Mouse (Mus musculus): ENCODE results near the gene Elavl3.

Gene Elavl3

DNA sequence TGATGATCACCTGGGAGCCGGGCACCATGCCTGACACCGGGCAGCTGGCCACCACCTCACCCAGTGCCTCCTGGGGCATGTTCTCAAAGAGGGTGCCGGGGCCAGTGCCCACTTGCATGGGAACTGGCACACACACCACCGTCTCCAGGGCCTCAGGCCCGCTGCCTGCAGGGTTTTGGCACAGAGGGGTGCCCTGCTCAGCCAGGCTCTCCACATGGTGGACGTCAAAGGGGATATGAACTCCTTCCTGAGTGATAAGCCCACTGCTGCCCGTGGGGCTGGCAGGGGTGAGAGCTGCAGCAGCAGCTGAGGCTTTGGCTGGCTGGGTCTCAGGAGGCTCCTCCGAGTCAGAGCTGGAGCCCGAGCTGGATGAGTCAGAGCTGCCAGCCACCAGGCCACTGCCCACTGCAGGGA, 6.2 kb upstream of the Elavl3 start:
- DNase-seq (ENCODE audit: low read depth, low spot score) = no peak

DNA sequence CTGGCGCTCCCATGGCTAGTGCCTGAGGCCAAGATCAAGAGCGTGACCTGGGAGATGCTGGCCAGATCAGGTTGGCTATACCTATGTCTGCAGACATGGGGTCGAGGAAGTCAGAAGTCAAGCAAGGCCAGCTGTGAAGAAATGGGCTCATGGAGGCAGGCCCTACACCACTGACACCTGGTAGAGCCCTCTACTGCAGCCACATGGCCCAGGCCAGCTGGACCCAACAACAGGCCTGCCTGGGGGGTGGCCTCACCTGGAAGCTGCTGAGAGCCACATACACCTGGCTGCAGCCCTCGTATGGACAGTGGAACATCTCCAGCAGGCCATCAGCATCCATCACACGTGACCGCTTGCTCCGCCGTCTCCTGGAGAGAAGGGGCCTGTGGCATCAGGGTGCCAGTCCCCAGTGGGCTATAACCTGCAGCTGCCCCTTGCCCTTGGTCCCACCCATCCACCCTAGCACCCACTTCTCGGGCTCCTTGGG, 5.3 kb upstream of the Elavl3 start:
- DNase-seq (ENCODE audit: low read depth, low spot score) = no peak

GRCm38 (mm10) chr9:22056303-22056910, 4.6 kb upstream of the Elavl3 start:
- DNase-seq (ENCODE audit: low read depth, low spot score) = no peak

GRCm38 (mm10) chr9:22055713-22056112, 3.9 kb upstream of the Elavl3 start:
- DNase-seq (ENCODE audit: low read depth, low spot score) = no peak

GRCm38 (mm10) chr9:22054411-22055076, 2.7 kb upstream of the Elavl3 start:
- DNase-seq (ENCODE audit: low read depth, low spot score) = peak; percentile 85

GRCm38 (mm10) chr9:22053657-22054056, 1.8 kb upstream of the Elavl3 start:
- no peak for DNase-seq (ENCODE audit: low read depth, low spot score)

DNA sequence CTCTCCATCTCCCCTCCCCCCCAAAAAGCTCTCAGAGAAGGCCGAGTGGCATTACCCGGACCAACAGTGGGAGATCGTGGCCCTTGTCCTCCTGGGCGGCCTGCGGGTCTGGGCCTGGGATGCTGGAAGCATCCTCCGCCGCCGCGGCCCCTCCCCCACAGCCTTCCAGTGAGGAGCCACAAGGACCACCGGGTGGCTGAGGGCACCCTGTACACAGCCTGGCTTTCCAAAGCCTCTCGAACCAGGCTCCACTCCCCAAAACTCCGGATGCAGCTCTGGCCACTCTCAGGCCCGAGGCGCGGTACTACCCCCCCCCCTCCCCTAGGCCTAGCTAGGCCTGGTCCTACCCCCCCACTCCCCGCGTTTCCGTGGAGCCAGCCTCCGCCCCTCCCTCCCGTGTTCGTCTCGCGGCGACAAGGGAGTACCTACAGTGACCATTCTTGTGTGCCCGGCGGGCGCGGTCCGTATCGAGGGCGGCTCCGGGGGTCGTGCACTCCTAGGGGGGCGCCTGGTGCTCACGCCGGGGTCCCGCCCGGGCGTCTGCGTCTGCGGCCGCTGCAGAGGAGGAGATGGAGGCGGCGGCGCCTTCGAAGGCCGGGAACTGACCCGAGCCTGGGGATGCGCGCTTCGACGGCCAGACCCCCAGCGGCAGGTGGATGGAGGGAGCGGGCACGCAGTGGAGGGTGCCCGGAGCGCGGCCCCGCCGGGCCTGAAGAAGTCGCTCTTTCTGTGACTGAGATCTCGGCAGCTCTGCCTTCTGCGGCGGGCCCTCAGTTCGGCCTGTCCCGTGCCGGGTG, 464 bp downstream of the Elavl3 start:
- DNase-seq (ENCODE audit: low read depth, low spot score) = no peak

DNA sequence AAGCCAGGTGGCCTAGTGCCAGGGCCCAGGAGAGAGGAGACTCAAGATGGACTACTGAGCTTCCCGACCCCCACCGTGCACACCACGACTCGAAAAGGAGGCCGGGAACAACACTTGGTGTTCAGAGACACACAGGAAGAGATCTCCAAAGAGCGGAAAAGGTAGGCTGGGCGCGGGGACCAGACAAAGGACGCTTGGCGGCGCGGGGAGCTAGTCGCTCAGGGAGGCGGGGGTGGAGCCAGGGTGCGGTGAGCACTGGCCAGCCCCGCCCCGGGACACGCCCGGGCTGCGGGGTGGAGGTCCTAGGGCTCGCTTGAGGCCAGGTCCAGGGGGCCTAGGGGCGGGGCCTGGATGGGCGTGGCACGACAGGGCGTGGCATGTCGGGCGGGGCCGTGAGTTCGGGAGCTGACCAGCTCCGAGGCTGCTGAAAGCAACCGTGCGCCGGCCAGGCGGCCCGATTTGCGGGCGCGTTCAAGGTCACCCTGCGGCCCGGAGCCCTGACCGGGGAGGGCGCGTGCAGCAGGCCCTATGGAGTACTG, 1.4 kb downstream of the Elavl3 start:
- no peak for DNase-seq (ENCODE audit: low read depth, low spot score)

DNA sequence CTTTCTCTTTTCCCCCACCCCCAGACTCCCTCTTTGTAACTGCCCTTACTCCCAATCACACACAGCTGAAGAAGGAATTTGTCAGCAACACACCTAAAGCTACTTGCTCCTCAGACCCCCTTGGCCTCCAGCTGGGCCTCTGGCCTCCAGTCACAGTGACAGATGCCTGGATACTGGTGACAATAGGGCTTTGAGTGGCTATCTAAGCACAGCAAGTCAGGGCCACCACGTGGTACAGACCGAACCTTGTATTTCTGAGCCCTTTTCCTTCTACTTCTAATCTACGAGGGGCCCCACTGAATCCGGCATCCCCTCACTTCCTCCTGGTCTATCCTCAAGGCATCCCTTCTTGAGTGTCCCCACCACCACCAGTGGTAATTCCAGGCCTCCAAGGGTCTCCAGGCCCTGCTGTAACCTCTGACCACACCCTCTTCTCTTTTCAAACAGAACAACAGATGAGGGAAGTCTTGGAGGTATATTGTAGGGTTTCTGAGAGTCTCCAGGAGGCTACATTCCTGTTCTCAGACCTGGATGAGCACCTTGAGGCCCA, 2.0 kb downstream of the Elavl3 start:
- DNase-seq (ENCODE audit: low read depth, low spot score) = no peak

- no peak for DNase-seq (ENCODE audit: low read depth, low spot score)
Observed at GRCm38 (mm10) chr9:22049315-22049714, 2.5 kb downstream of the Elavl3 start.

DNA sequence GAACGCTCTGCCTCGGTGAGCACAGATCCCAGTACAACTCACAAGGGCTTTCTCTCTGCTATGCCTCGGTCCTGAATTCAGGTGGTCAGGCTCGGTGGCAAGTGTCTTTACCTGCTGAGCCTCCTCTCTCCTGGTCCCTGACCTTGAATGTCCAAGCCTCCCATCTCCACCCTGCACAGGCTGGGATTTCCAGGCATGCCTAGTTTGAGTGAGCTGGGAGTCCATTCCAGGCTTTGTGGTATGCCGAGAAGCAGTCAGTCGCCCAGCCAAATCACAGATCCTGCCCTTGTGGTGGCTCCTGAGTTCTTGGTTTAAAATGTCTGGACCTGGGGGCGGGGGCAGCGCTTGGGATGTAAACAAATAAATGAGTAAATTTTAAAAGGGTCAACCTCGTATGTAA, 4.5 kb downstream of the Elavl3 start:
- DNase-seq (ENCODE audit: low read depth, low spot score) = no peak

DNA sequence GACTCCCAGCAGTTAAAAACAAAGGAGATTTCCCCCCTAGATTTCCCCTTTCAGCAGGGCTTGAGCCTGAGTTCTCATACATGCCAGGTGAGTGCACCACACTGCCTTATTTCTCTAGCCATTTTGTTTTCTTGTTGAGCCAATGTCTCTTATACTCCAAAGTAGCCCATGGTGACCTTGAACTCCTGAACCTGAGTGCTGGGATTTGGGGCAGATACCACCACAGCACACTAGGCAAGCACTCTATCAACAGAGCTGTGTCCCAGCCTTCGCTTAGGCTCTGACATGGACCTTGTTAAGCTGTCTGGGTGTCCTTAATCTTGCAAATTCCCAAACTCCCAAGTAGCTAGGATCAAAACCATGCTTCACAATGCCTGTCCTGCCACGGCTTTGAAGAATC, 10.0 kb downstream of the Elavl3 start:
- no peak for DNase-seq (ENCODE audit: low read depth, low spot score)

DNA sequence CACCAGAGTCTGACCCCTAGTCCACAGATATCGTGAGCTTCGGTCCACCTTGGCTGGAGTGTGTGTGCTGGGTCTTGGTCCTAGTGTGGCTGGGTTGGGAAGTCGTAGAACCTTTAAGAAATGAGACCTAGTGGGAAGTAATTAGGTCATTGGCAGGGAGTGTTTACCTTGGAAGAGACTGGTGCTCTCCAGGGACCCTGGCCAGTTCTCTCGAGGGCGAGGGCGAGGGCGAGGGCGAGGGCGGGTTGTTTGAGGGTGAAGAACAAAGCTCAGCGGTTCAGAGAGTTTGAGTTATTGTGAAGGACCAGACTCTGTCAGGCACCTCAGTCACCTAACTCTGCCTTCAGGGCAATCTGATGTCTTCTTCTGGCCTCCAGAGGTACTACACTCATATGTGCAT, 14.0 kb downstream of the Elavl3 start:
- no peak for DNase-seq (ENCODE audit: low read depth, low spot score)

GRCm38 (mm10) chr9:22035300-22036044, 16.4 kb downstream of the Elavl3 start:
- DNase-seq (ENCODE audit: low read depth, low spot score) = no peak

- no peak for DNase-seq (ENCODE audit: low read depth, low spot score)
Observed at GRCm38 (mm10) chr9:22030386-22030785, 21.4 kb downstream of the Elavl3 start.

DNA sequence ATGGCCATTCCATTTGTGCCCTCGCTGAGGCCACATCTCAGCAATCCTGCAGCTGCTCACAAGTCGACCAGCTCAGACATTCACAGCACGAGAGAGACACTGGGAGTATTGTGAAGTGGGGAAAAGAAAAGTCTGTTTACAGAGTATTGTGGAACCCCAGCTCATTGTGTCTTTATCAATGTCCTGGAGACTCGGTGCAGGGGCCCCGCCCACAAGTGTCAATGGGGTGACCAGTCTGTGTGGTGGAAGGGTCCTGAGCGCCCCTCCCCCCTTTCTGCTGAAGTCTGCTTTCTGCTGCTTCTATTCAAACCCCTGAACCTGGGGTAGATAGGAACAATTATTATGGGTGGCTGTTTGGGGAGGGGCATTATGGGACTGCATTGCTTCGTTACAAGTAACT, 23.4 kb downstream of the Elavl3 start:
- DNase-seq (ENCODE audit: low read depth, low spot score) = no peak

DNA sequence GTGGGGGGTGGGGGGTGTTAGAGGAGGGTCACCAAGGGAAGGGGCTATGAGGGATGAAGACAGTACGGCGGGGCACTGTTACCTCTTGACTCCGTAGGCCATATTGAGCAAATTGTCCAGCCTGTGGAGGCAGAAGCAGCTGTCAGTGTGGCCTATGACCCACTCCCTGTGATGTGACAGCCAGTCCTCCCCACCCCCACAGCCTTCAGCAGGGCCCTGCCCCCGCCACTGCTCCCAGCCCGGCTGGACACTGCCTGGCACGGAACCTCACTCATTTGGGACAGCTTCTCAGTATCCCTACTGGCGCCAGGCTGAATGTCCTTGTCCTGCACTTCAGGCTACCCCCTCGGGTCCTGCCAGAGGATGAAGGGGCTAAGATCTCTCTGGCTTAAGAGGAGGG, 27.2 kb downstream of the Elavl3 start:
- no peak for DNase-seq (ENCODE audit: low read depth, low spot score)

DNA sequence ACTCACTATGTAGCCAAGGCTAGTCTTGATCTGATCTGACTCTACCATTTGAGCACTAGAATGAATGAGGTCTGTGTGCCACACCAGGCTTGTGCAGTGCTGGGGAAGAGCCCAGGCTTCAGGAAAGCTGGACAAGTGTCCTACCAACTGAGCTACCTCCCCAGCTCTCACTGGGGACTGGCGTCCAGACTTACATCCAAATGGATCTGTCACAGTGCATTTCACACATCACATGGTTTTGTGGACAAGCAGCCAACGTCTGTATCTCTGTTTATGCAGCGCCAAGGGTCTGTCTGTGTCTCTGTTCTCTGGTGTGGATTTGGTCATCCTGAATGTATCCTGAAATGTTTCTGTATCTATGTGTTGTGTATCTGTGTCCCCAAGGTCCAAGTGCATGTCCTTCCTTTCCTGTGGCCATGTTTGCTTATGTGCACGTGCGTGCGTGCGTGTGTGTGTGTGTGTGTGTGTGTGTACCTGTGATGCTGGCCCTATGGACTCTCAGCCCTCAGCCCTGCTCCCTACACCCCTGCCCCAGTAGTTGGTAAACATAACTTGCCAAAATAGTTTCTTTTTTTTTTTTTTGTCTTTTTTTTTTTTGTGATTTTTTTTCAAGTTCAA, 34.5 kb downstream of the Elavl3 start:
- DNase-seq (ENCODE audit: low read depth, low spot score) = no peak

DNA sequence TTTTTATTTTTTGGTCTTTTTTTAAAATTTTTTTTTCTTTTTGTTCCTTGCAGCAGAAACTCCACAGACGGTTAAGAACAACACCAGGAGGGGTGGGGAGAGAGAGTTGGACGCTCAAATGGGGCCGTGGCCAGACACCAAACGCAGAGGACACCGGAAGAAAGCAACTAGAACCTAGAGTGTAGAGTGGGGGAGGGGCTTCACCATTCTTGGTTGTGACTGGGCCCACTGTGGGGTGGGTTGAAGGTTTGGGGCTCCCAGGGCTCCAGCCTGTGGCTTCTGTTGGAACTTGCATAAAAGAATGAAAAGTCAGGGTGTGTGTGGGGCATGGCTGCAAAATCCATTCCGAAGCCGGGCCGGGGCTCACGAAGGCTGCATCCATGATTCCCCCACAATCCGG, 35.6 kb downstream of the Elavl3 start:
- DNase-seq (ENCODE audit: low read depth, low spot score) = no peak

DNA sequence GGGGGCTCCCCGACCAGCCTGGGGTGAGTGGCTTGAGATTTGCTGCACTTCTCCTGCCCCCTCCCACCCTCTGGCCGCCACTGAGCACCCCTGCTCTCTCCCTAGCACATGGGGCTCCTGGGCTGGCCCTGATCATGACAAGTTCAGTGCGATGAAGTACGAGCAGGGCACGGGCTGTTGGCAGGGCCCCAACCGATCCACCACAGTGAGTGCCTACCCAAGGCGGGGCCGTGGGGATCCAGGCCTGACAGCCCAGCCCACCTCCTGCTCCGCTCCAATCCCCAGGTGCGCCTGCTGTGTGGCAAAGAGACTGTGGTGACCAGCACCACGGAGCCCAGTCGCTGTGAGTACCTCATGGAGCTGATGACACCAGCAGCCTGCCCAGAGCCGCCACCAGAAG, 39.1 kb downstream of the Elavl3 start:
- DNase-seq (ENCODE audit: low read depth, low spot score) = no peak

GRCm38 (mm10) chr9:22011055-22011454, 40.8 kb downstream of the Elavl3 start:
- DNase-seq (ENCODE audit: low read depth, low spot score) = no peak

Data from A20 (cell line).